Comparison of ENCODE assay signal across 9 mouse cellular contexts in genomic region chr8:104339983-104340232, GRCm38 (mm10). TPM values are rescaled to one million over a fixed set of nuclear protein-coding genes. Genes with fewer than 3 reads are reported as not detected.
A peak's percentile ranks its signal among the peaks of the same experiment; 100 is the strongest.
DNase-seq lines count a peak whose midpoint lies in the region; ATAC-seq and TF ChIP-seq lines count a peak whose summit lies in the region.
"Had no signal": no experiment of that assay in that cellular context is flagged by ENCODE, and none has a peak within 500 bp of the region (broad histone marks: within the 10 kb centered on the region; RNA-seq: fewer than 3 reads in every experiment).

No protein-coding gene starts in this region.

- WGBS in heart, embryonic 15.5 days, result 1% methylated on average over 6 of the region's 6 CpGs
- 1% methylated on average over 6 of the region's 6 CpGs for WGBS in forebrain, postnatal 0 days

- no peak for TF ChIP-seq CTCF in G1E (IDR thresholded peaks at IDR 0.05; ENCODE audit: low read depth, low read length)
- TF ChIP-seq CTCF in forebrain, postnatal 0 days (IDR thresholded peaks at IDR 0.05; ENCODE audit: low read depth), result no peak

- peaks cover 35% of the 10 kb centered on the region for H3K4me1 ChIP-seq in heart, embryonic 15.5 days (replicated peaks)
- H3K4me1 ChIP-seq in G1E (ENCODE audit: insufficient read depth, low read depth, low read length), result peaks cover 11% of the 10 kb centered on the region
- no peaks in the 10 kb centered on the region for H3K4me1 ChIP-seq in forebrain, postnatal 0 days (ENCODE audit: insufficient read depth)

- no peak for ATAC-seq in heart, embryonic 15.5 days (replicated peaks; ENCODE audit: insufficient number of reproducible peaks, insufficient read depth, low FRiP score, low read depth)
- no peak for ATAC-seq in G1E (ENCODE audit: extremely low read depth, insufficient number of reproducible peaks, low FRiP score, poor library complexity, severe bottlenecking)
- ATAC-seq in forebrain, postnatal 0 days, result no peak
- no peak for ATAC-seq in megakaryocyte-erythroid progenitor cell, adult 5-6 weeks (replicated peaks; ENCODE audit: low FRiP score, low TSS enrichment, poor library complexity, severe bottlenecking)

- peak overlapping the region; percentile 93 for H3K27ac ChIP-seq in heart, embryonic 15.5 days
- peak overlapping the region; percentile 45; the same call in 1 of the 2 replicates for H3K27ac ChIP-seq in forebrain, postnatal 0 days (ENCODE audit: low read depth, low read length)

- intact Hi-C loops in heart, postnatal 10 days (cut with DNase I), result loop anchor here (2.0 to 5.0 kb wide), 5 partner anchors 89 to 238 kb away; partner anchors contain the start of genes Car7, Cdh5, Cklf and Nae1
- intact Hi-C loops in gastrocnemius, postnatal 36 days (cut with DNase I), result loop anchor here (1.0 to 5.0 kb wide), 2 partner anchors 62 to 90 kb away; partner anchors contain the start of gene Cklf

- no peaks in the 10 kb centered on the region for H3K27me3 ChIP-seq in heart, embryonic 15.5 days
- H3K27me3 ChIP-seq in G1E (ENCODE audit: insufficient read depth, low read length), result peaks cover 21% of the 10 kb centered on the region
- no peaks in the 10 kb centered on the region for H3K27me3 ChIP-seq in forebrain, postnatal 0 days (ENCODE audit: insufficient read depth, low read length)
- H3K27me3 ChIP-seq: Patski had no signal

- no peak for DNase-seq in heart, postnatal 10 days
- DNase-seq in G1E (ENCODE audit: low spot score), result no peak
- no peak for DNase-seq in forebrain, postnatal 0 days
- peak; percentile 34 for DNase-seq in lung, postnatal 10 days
- DNase-seq in ovary, adult 18-20 months (ENCODE audit: low spot score), result no peak
- DNase-seq in gastrocnemius, postnatal 36 days, result no peak

- H3K4me3 ChIP-seq in heart, embryonic 15.5 days, result peak overlapping the region; percentile 78
- peak overlapping the region; percentile 52; the same call in 1 of the 2 replicates for H3K4me3 ChIP-seq in G1E (ENCODE audit: low read depth, low read length)
- H3K4me3 ChIP-seq in forebrain, postnatal 0 days (ENCODE audit: low read depth, low read length), result peak overlapping the region; percentile 59

- peak overlapping the region; percentile 87 for H3K9ac ChIP-seq in heart, embryonic 15.5 days
- H3K9ac ChIP-seq in forebrain, postnatal 0 days, result peak overlapping the region; percentile 73

- peaks cover 4% of the 10 kb centered on the region; the same call in 1 of the 2 replicates for H3K36me3 ChIP-seq in heart, embryonic 15.5 days
- H3K36me3 ChIP-seq in G1E (replicated peaks), result no peaks in the 10 kb centered on the region
- H3K36me3 ChIP-seq in forebrain, postnatal 0 days (ENCODE audit: insufficient read depth), result no peaks in the 10 kb centered on the region

- no peaks in the 10 kb centered on the region for H3K9me3 ChIP-seq in heart, embryonic 15.5 days (replicated peaks)
- H3K9me3 ChIP-seq in G1E (replicated peaks), result no peaks in the 10 kb centered on the region
- H3K9me3 ChIP-seq in forebrain, postnatal 0 days (ENCODE audit: low read length), result no peaks in the 10 kb centered on the region

- peak overlapping the region; percentile 89 for H3K4me2 ChIP-seq in heart, embryonic 15.5 days
- H3K4me2 ChIP-seq in forebrain, postnatal 0 days (ENCODE audit: low read depth), result peak overlapping the region; percentile 96

RNA-seq across cellular contexts. Expression of gene Cmtm3, which starts 0.7 kb away (rescaled TPM):
- 82.3 and 90.3 TPM in 2 replicates for polyA plus RNA-seq in heart, embryonic 15.5 days (2015; fragmentation: Nextera tagmentation; extraction: Ambion mirVana)
- total RNA-seq in heart, postnatal 10 days (2021), result 10 to 100 TPM; 45.9 to 52.0 TPM
- not detected in 2 replicates for total RNA-seq in G1E (2014; fragmentation: Nextera tagmentation)
- 0.58 and 1.3 TPM in 2 replicates for total RNA-seq in G1E (2017)
- polyA plus RNA-seq in G1E (2012), result 0.36 and 0.90 TPM in 2 replicates
- total RNA-seq in forebrain, postnatal 0 days (2014; rRNA removed), result 18.4 and 22.0 TPM in 2 replicates
- polyA plus RNA-seq in forebrain, postnatal 0 days (2015; fragmentation: Nextera tagmentation; extraction: Ambion mirVana), result 33.0 and 34.4 TPM in 2 replicates
- 1 to 10 TPM; 5.1 to 5.7 TPM for total RNA-seq in gastrocnemius, postnatal 36 days (2021)
- 4.9 and 5.8 TPM in 2 replicates for total RNA-seq in megakaryocyte-erythroid progenitor cell, adult 5-6 weeks (2014; fragmentation: Nextera tagmentation)
- total RNA-seq in megakaryocyte-erythroid progenitor cell, adult 5-6 weeks (2017), result 1.4 and 7.3 TPM in 2 replicates

RNA-seq across cellular contexts. Expression of gene Cmtm2b, which starts 17.9 kb away (rescaled TPM):
- not detected in 2 replicates for polyA plus RNA-seq in heart, embryonic 15.5 days (2015; fragmentation: Nextera tagmentation; extraction: Ambion mirVana)
- not detected for total RNA-seq in heart, postnatal 10 days (2021)
- total RNA-seq in G1E (2014; fragmentation: Nextera tagmentation) (not detected in 2 replicates), G1E (2017) (not detected in 2 replicates)
- polyA plus RNA-seq in G1E (2012), result not detected in 2 replicates
- total RNA-seq in forebrain, postnatal 0 days (2014; rRNA removed), result 0.38 TPM in 1 of 2 replicates, not detected in the other
- polyA plus RNA-seq in forebrain, postnatal 0 days (2015; fragmentation: Nextera tagmentation; extraction: Ambion mirVana), result not detected in 2 replicates
- not detected for total RNA-seq in gastrocnemius, postnatal 36 days (2021)
- total RNA-seq in megakaryocyte-erythroid progenitor cell, adult 5-6 weeks (2014; fragmentation: Nextera tagmentation), result not detected in 2 replicates
- total RNA-seq in megakaryocyte-erythroid progenitor cell, adult 5-6 weeks (2017), result not detected in 2 replicates
- polyA plus RNA-seq: Patski had no signal

RNA-seq across cellular contexts. Expression of gene Gm11020, which starts 18.5 kb away (rescaled TPM):
- not detected in 2 replicates for polyA plus RNA-seq in heart, embryonic 15.5 days (2015; fragmentation: Nextera tagmentation; extraction: Ambion mirVana)
- not detected for total RNA-seq in heart, postnatal 10 days (2021)
- not detected in 2 replicates for total RNA-seq in G1E (2014; fragmentation: Nextera tagmentation)
- not detected in 2 replicates for total RNA-seq in G1E (2017)
- polyA plus RNA-seq in G1E (2012), result not detected in 2 replicates
- not detected in 2 replicates for total RNA-seq in forebrain, postnatal 0 days (2014; rRNA removed)
- not detected in 2 replicates for polyA plus RNA-seq in forebrain, postnatal 0 days (2015; fragmentation: Nextera tagmentation; extraction: Ambion mirVana)
- not detected for total RNA-seq in gastrocnemius, postnatal 36 days (2021)
- not detected in 2 replicates for total RNA-seq in megakaryocyte-erythroid progenitor cell, adult 5-6 weeks (2014; fragmentation: Nextera tagmentation)
- total RNA-seq in megakaryocyte-erythroid progenitor cell, adult 5-6 weeks (2017), result not detected in 2 replicates
- polyA plus RNA-seq: Patski had no signal

RNA-seq across cellular contexts. Expression of gene Cmtm1, which starts 30.0 kb away (rescaled TPM):
- not detected in 2 replicates for polyA plus RNA-seq in heart, embryonic 15.5 days (2015; fragmentation: Nextera tagmentation; extraction: Ambion mirVana)
- total RNA-seq in heart, postnatal 10 days (2021), result not detected
- not detected in 2 replicates for total RNA-seq in G1E (2014; fragmentation: Nextera tagmentation)
- total RNA-seq in G1E (2017), result 0.06 and 0.33 TPM in 2 replicates
- polyA plus RNA-seq in G1E (2012), result not detected in 2 replicates
- total RNA-seq in forebrain, postnatal 0 days (2014; rRNA removed), result 0.62 TPM in 1 of 2 replicates, not detected in the other
- not detected in 2 replicates for polyA plus RNA-seq in forebrain, postnatal 0 days (2015; fragmentation: Nextera tagmentation; extraction: Ambion mirVana)
- not detected for total RNA-seq in gastrocnemius, postnatal 36 days (2021)
- total RNA-seq in megakaryocyte-erythroid progenitor cell, adult 5-6 weeks (2014; fragmentation: Nextera tagmentation), result not detected in 2 replicates
- not detected in 2 replicates for total RNA-seq in megakaryocyte-erythroid progenitor cell, adult 5-6 weeks (2017)

RNA-seq across cellular contexts. Expression of gene Gm45711, which starts 30.0 kb away (rescaled TPM):
- polyA plus RNA-seq in heart, embryonic 15.5 days (2015; fragmentation: Nextera tagmentation; extraction: Ambion mirVana), result not detected in 2 replicates
- not detected for total RNA-seq in heart, postnatal 10 days (2021)
- total RNA-seq in G1E (2014; fragmentation: Nextera tagmentation) (not detected in 2 replicates), G1E (2017) (not detected in 2 replicates)
- not detected in 2 replicates for polyA plus RNA-seq in G1E (2012)
- not detected in 2 replicates for total RNA-seq in forebrain, postnatal 0 days (2014; rRNA removed)
- not detected in 2 replicates for polyA plus RNA-seq in forebrain, postnatal 0 days (2015; fragmentation: Nextera tagmentation; extraction: Ambion mirVana)
- not detected for total RNA-seq in gastrocnemius, postnatal 36 days (2021)
- total RNA-seq in megakaryocyte-erythroid progenitor cell, adult 5-6 weeks (2014; fragmentation: Nextera tagmentation), result not detected in 2 replicates
- not detected in 2 replicates for total RNA-seq in megakaryocyte-erythroid progenitor cell, adult 5-6 weeks (2017)
- polyA plus RNA-seq: Patski had no signal
